In the genomic region with DNA sequence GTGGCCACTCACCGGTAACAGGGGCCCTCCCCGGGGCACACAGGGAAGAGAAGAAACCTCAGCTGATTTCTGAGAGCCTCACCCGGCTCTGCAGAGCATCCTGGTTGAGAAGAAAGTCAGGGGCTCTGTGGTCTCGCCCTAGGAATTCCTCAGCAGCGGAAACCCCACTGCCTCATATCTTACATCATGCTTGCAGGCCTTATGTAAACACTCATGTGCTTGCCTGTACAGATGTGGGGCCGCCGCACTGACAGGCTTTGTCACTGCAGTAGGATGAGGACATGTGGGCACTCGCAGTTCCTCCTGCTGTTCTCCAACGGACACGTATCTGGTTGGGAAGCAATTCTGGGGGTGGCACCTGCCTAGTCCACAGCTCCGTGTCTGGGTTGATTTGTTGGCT, we compare ENCODE assay signal across 26 mouse cellular contexts.
A peak's percentile ranks its signal among the peaks of the same experiment; 100 is the strongest.
DNase-seq lines count a peak whose midpoint lies in the region; ATAC-seq lines count a peak whose summit lies in the region.
"Had no signal": no experiment of that assay in that cellular context is flagged by ENCODE, and none has a peak within 500 bp of the region (broad histone marks: within the 10 kb centered on the region; RNA-seq: fewer than 3 reads in every experiment).

No protein-coding gene starts in this region.

- H3K36me3 ChIP-seq in lung, embryonic 16.5 days (ENCODE audit: control insufficient read depth, insufficient read depth, low read length) = no peaks in the 10 kb centered on the region
- no peaks in the 10 kb centered on the region for H3K36me3 ChIP-seq in intestine, embryonic 15.5 days
- H3K36me3 ChIP-seq: embryonic facial prominence, embryonic 12.5 days; forebrain, embryonic 12.5 days; hindbrain, embryonic 10.5 days; hindbrain, embryonic 15.5 days; liver, embryonic 15.5 days; midbrain, embryonic 15.5 days had no signal

- H3K9me3 ChIP-seq in lung, embryonic 16.5 days (ENCODE audit: control insufficient read depth, low read length) = no peaks in the 10 kb centered on the region
- H3K9me3 ChIP-seq in intestine, embryonic 15.5 days = no peaks in the 10 kb centered on the region
- H3K9me3 ChIP-seq: embryonic facial prominence, embryonic 12.5 days; forebrain, embryonic 12.5 days; hindbrain, embryonic 10.5 days; hindbrain, embryonic 15.5 days; liver, embryonic 15.5 days; midbrain, embryonic 15.5 days had no signal

- H3K4me1 ChIP-seq in lung, embryonic 16.5 days (replicated peaks; ENCODE audit: control insufficient read depth, insufficient read depth, low read length) = peaks cover 7% of the 10 kb centered on the region
- peaks cover 11% of the 10 kb centered on the region for H3K4me1 ChIP-seq in intestine, embryonic 15.5 days (replicated peaks)
- H3K4me1 ChIP-seq: liver, embryonic 15.5 days had no signal

- H3K9ac ChIP-seq in lung, embryonic 16.5 days (ENCODE audit: low read length) = no peak overlapping the region
- H3K9ac ChIP-seq in intestine, embryonic 15.5 days = no peak overlapping the region
- H3K9ac ChIP-seq: embryonic facial prominence, embryonic 12.5 days; forebrain, embryonic 12.5 days; forebrain, postnatal 0 days; hindbrain, embryonic 15.5 days; liver, embryonic 15.5 days; midbrain, embryonic 15.5 days had no signal

- H3K27me3 ChIP-seq in lung, embryonic 16.5 days (ENCODE audit: control insufficient read depth, insufficient read depth, low read depth, low read length) = no peaks in the 10 kb centered on the region
- no peaks in the 10 kb centered on the region for H3K27me3 ChIP-seq in intestine, embryonic 15.5 days (replicated peaks)
- H3K27me3 ChIP-seq: forebrain, embryonic 12.5 days; liver, embryonic 15.5 days; midbrain, embryonic 15.5 days had no signal

- no peak overlapping the region for H3K27ac ChIP-seq in lung, embryonic 16.5 days (ENCODE audit: low read length)
- H3K27ac ChIP-seq in intestine, embryonic 15.5 days = peak overlapping the region; percentile 51
- H3K27ac ChIP-seq: embryonic facial prominence, embryonic 12.5 days; forebrain, embryonic 12.5 days; hindbrain, embryonic 10.5 days; hindbrain, embryonic 15.5 days; liver, embryonic 15.5 days; midbrain, embryonic 15.5 days had no signal

- no peak overlapping the region for H3K4me2 ChIP-seq in lung, embryonic 16.5 days (ENCODE audit: low read depth, low read length)
- H3K4me2 ChIP-seq in intestine, embryonic 15.5 days (replicated peaks) = peak overlapping the region; percentile 12; the same call in 1 of the 2 replicates
- H3K4me2 ChIP-seq: embryonic facial prominence, embryonic 12.5 days; forebrain, embryonic 12.5 days; hindbrain, embryonic 15.5 days; liver, embryonic 15.5 days; midbrain, embryonic 15.5 days had no signal

- peak; percentile 71; the same call in 1 of the 2 replicates for ATAC-seq in lung, embryonic 16.5 days (ENCODE audit: low read depth)
- peak; percentile 55 for ATAC-seq in intestine, embryonic 15.5 days
- ATAC-seq in megakaryocyte progenitor cell, adult 5-6 weeks (replicated peaks; ENCODE audit: poor library complexity) = 0 out of 2 replicates have a peak, but pooled peaks have one; percentile 20
- ATAC-seq: forebrain, postnatal 0 days; inflammation-experienced regulatory T-cells, adult 6 months; midbrain, embryonic 15.5 days had no signal

- DNase-seq in lung, postnatal 25 days (ENCODE audit: low spot score) = no peak
- no peak for DNase-seq in liver
- DNase-seq in cerebellum, adult 9-10 months = no peak
- DNase-seq: adrenal gland, postnatal 36 days; B cell, adult 2 months; cerebellum, adult 18-20 months; cerebellum, postnatal 36 days; forebrain, postnatal 0 days; heart, postnatal 14 days; kidney, adult 9 months; kidney, postnatal 14 days; layer of hippocampus, adult 9-11 months; lung, postnatal 36 days; right cerebral cortex, postnatal 25 days; spleen, adult 18-20 months had no signal

- 8% methylated on average over 11 of the region's 11 CpGs for WGBS in lung, embryonic 16.5 days
- 25% methylated on average over 11 of the region's 11 CpGs for WGBS in intestine, embryonic 15.5 days

- no peak overlapping the region for H3K4me3 ChIP-seq in lung, embryonic 16.5 days (ENCODE audit: low read length)
- H3K4me3 ChIP-seq in intestine, embryonic 15.5 days (replicated peaks) = no peak overlapping the region
- H3K4me3 ChIP-seq: embryonic facial prominence, embryonic 12.5 days; erythroblast, embryonic 14.5 days; forebrain, embryonic 12.5 days; hindbrain, embryonic 10.5 days; hindbrain, embryonic 15.5 days; liver, embryonic 15.5 days; midbrain, embryonic 15.5 days had no signal

Comparison
In these comparisons a context has a peak if more than half of its experiments do, and no peak if none do; other contexts are left out.
1. ATAC-seq: peak in every context shown above with its lines; median percentile 71 in lung, embryonic 16.5 days; 55 in intestine, embryonic 15.5 days; 20 in megakaryocyte progenitor cell, adult 5-6 weeks.